Mouse (Mus musculus) large intestine, adult 2 months (tissue): ENCODE measurements around the gene Mzf1. TPM values are rescaled to one million over a fixed set of nuclear protein-coding genes. Genes with fewer than 3 reads are reported as not detected.

ENCODE experiments used
- DNase-seq: peaks from one replicate; pipeline ENCODE4 v3.0.0-alpha.2; 2012; ENCODE audit warnings: low read depth, low spot score
- WGBS: fragments of 180-500 bp; shearing (Covaris S2); methylation state at CpG from one replicate; pipeline ENCODE4 v1.1.7; 2018; 5-methylcytosine and 5-hydroxymethylcytosine counted together
- polyA plus RNA-seq: library from polyadenylated mRNA; depleted of rRNA; stranded (reverse); fragments of >200 nt; gene quantifications from 2 replicates; pipeline ENCODE4 v1.2.3, GENCODE M21; 2012

The Mzf1 gene
- polyA plus RNA-seq, 1 experiment, result 0.66 TPM

DNA sequence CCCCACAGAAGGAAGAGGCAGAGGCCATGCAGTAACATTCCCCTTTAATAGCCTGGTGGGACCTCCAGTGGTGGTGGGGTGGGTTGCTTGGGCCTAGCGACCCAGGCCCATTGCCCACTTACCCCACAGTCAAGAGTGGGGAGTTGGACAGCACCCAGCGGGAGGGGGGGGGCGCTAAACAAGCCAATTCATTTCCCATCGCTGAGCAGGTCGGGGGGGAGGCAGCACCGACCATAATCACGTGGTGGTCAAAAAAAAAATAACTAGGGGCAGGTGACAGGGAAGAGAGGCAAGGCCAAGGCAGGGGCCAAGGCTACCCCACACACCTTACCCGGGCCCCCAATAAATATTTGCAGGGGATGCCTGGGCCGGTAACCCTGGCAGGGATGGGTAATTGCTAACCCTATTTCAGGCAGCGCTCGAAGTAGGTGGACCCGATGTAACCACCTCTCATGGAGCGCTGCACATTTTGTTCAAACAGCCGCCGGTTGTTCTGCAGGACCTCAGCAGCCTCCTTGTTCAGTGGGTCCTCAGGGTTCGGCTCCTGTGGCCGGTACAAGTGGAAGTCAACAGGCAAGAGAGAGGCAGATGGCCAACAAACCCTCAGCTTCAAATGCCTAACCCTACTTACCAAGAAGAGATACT, 19.2 kb downstream of the Mzf1 start:
- 74% methylated on average over 17 of the region's 17 CpGs for WGBS
- DNase-seq, result no peak

DNA sequence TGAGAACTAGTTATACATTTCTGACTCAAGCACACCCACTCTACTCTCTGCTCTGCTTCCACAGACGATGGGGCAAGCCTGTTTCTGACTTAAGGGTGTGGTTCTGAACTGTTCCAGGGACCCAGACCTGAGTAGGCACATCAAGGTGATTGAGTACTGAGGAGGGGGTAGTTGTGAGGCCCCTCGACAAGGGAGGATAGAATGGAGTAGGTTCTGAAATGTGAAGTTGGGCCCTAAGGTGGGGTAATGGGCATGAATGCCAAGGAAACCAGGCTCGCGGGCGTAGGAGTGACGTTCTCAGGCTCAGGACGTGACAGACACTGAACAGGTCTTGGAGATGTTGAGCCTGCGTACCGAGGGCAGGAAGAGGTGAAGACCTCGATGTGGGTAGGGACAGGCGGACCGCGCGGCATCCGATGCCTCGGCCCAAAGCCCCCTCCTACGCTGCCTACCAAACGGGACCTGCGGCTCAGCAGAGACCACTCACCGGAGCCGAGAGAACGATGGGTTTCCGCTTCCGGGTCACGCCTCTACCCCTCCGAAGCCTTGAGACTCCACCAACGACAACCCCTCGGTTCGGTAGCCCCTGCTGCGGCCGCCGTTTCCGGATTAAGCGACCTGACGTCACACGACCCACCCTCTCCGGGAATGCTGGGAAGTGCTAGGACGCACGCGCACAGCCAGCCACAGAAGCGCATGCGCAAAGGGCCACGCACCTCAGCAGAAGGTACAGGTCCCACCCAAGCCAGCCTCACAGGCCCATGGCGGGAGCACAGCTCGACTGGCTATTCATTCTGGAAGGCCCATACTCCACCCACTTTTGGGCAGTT, 20.2 kb downstream of the Mzf1 start, which contains the start of gene Chmp2a:
Chmp2a (minus strand) TSS at position 660 of the 830 bp plus-strand sequence.
- no peak for DNase-seq
- under 1% methylated on average over 45 of the region's 45 CpGs for WGBS

DNA sequence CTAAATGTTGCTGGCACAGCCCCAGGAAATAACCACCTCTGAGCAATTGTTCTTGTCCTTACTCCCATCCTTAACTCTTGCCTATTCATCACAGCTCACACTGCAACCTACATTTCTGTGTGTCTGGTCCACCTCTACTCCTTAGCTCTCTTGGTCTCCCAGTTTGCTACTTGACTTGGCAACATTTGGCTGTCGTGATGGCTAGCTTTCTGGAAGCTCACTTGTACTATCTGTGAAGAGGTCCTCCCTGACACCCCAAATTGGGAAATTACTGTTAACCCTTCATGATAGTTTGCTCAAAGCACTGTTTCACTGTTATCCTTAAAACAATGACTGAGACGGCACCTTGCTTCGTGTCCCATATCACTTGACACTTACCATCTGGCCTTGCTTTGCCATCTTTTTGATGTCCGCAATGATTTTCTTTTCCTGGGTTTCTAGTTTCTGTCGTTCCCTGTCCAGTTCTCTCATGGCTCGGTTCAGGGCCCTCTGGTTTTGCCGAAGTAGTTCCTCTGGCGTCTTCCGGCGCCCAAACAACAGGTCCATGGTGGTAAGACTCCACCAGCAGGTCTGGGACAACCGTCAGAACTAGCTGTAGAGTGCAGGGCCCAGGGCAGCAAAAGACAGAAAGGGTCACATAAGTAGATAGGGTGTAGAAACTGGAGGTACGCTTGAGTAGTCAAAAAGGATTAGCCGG, 21.0 kb downstream of the Mzf1 start:
- DNase-seq, result no peak
- WGBS, result 24% methylated on average over 13 of the region's 13 CpGs

DNA sequence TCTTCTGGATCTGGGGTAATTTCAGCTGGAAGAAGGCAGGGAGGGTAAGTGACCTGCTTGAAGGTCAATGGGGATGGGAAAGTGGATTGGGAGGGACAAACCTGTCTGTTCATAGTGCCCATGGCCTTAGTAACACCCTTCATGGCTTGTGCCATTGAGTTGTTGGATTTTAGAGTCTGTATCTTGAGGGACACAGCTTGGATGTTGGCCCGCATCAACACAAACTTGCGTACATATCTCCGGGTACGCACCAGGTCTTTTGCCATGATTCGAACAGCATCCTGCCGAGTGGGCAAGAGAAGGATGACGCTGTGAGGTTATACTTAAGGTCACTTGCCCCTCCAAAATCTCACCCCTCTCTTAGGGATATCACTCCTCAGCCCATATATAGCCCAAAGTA, 22.0 kb downstream of the Mzf1 start:
- no peak for DNase-seq
- WGBS, result 87% methylated on average over 7 of the region's 7 CpGs

DNA sequence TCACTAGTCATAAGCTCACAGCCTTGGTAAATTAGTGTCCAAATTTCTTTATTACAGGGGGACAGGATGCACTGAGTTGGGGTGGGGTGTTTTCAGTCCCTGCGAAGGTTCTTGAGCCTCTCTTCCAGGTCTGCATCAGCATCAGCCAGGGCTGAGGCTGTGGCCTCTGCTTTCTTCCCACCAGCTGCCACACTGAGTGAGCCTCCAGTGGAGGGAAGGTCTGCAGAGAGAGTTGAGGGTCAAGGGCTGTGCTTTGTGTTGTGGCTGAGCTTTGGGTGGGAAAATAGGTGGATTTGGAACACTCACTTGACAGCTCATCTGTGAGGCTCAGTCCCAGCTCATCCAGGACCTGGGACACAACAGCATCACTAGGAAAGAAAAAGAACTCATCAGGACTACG, 22.6 kb downstream of the Mzf1 start:
- WGBS, result 90% methylated on average over 2 of the region's 2 CpGs
- no peak for DNase-seq

DNA sequence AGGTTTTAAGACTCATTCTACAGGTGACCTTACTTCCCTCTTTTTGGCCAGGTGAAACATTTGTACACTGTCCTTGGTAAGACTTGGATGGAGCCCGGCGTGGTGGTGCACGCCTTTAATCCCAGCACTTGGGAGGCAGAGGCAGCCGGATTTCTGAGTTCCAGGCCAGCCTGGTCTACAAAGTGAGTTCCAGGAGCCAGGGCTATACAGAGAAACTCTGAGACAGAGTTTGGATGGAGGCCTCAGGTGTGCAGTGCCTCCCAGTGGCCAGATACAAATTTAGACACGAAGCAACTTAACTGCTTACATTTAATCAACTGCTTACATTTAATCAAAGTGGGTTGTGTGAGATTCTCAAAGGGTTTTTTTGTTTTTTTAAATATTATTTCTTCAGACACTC, 23.5 kb downstream of the Mzf1 start:
- DNase-seq, result no peak
- 50% methylated on average over 5 of the region's 5 CpGs for WGBS

DNA sequence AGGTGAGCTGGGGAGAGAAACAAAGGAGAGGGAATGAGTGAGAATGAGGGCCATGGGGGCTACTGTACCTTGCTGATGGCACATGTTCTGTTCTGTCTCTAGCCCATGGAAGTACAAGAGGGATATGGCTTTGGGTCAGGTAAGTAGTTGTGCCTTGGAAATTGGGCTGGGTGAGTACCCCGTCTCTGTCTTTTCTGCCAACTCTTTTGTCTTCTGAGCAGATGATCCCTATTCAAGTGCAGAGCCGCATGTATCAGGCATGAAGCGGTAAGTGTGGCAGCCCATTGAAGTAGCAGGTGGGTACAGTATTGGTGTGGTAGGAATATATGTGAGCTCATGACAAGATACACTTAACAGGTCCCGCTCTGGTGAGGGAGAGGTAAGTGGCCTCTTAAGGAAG, 25.6 kb downstream of the Mzf1 start:
- WGBS, result 91% methylated on average over 4 of the region's 4 CpGs
- no peak for DNase-seq

DNA sequence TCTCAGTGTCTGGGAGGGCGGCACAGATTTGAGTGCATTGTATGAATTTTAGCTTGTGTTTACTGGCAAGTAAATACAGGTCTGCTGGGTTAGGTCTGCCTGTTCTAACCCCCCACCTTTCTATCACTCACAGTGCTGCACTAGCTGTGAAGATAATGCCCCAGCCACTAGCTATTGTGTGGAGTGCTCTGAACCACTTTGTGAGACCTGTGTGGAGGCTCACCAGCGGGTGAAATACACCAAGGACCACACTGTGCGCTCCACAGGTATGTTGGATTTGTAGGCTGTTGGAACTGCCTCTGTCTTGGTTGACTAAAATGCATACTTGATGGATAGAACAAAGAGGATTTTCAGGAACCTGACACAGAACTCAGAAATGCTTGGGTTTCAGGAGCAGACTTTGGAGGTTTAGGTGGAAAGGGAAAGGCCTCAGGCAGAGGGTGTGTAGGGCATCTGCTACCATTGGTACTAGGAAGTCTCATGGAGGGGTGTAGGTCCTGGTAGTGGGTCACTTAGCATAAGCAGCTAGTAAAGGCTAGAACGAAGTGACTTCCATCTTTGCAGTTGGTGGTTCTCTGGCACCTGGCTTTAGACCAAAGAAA, 29.0 kb downstream of the Mzf1 start:
- WGBS, result 18% methylated on average over 4 of the region's 4 CpGs
- no peak for DNase-seq

DNA sequence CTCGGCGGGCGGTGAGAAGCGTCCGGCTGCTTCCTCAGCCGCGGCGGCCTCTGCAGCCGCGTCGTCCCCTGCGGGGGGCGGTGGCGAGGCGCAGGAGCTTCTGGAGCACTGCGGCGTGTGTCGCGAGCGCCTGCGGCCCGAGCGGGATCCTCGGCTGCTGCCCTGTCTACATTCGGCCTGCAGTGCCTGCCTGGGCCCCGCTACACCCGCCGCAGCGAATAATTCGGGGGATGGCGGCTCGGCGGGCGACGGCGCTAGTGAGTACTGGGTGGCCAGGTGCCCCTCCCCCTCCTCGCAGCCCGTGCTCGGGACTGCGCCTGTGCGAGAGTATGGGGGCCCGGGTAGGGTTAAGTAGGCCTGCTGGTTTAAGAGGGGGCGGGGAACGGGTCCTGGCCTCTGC, 29.8 kb downstream of the Mzf1 start:
- DNase-seq, result no peak
- 1% methylated on average over 44 of the region's 44 CpGs for WGBS

DNA sequence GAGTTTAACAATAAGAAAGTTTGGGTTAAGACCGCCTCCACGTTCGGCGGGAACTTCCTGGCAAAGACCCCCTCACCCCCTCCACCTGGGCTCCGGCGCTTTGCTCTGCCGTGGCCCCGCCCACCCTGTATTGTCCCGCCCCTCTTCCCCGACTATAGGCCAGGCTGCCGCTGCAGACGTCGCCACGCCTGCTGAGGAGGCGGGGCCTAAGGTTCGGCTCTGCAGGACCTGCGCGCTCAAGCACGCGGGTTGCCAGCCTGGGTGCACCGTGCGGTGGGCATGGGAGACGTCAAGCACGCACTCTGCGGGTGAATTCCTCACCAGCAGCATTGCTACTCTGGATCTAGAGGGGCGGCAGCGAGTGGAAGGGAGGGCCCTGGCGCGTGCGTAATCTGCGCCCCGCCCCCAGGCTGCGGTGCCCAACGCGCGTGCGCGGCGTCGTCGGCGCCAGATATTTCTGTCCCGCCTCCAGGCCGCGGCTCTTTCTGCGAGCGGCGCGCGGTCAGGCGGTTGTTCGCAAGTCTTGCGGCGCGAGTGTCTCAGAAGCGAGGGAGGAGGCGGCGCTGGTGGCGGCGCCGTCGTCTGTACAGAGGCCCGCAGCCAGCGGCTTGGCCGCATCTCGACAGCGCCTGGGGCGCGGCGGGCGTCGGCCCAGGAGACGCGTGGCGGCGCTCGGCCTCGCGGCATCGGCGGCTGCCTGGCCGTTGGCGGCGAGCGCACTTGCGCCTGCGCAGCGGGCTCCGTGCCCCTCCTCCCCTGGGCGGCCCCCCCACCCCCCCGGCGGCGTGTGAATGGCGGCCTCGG, 30.4 kb downstream of the Mzf1 start:
- DNase-seq, result no peak
- under 1% methylated on average over 95 of the region's 95 CpGs for WGBS

DNA sequence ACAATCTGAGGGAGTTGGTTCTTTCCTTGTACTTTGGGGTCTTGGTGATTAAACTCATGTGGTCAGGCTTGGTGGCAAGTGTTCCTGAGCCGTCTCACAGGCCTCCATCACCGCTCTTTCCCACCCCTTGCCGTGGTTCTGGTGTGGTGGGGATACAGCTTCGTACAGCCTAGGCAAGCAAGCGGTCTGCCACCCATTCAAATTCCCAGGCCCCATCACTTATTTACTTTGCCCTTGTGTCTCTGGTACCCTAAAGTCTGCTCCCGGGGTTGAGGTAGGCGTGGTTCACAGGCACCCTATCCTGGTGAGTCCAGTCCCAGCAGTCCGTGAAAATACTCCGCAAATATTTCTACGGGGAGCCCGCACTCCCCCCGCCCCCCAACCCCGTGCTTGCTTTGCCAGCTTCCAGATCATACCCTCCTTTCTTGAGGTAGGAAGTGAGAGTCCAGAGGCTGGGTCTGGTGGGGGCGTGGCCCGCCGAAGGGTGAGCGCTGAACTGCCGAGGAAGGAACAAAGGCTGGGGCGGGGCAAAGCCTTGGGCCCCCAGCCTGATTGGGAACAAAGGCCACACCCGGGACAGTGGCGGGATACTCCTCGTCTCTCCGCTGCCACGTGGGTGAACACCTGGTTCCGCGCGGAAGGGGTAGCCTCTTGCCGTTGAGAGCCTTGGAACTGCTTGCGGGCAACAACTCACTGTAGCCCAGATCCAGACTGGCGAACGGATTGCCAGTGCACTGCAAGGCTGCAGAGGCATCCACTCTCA, 31.6 kb downstream of the Mzf1 start:
- 5% methylated on average over 31 of the region's 31 CpGs for WGBS
- no peak for DNase-seq

DNA sequence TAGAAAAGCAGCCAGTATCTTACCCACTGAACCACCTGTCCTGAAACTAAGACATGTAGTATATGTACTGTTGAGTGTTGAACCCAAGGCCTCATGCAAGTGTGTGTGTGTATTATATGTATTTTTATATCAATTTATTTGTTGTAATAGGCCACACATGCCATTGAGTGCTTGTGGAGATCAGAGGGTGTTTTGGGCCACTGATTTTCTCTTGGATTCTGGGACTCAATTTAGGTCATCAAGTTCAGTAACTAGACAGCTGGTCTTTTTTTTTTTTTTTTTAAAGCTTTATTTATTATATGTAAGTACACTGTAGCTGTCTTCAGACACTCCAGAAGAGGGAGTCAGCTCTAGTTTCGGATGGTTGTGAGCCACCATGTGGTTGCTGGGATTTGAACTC, 39.3 kb downstream of the Mzf1 start:
- no peak for DNase-seq
- 87% methylated on average over 1 of the region's 1 CpGs for WGBS

DNA sequence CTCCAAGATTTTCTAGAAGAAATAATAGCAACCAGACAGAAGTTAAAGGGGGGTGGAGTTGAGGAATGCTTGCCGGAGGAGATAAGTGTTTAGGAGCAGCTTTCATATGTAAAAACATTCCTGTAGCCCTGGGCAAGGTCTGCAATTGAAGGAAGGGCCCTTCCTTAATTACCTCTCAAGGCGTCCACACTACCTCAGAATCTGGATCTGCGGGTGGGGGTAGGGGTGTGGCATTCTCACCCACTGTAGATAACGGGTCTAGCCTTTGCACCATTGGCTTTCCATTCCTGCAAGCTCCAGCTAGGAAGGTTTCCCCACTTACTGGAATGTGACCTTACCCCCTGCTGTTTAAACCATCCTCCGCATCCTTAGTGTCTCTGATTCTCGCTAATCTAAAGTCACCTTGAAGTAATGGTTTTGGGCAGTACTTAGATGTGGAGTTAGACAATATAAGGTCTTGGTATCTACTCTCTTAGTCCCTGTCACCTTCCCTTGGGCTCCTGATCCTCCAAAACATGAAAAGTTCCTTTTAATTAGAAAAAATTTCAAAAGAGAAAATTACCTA, 40.2 kb downstream of the Mzf1 start:
- no peak for DNase-seq
- WGBS, result 35% methylated on average over 6 of the region's 6 CpGs

DNA sequence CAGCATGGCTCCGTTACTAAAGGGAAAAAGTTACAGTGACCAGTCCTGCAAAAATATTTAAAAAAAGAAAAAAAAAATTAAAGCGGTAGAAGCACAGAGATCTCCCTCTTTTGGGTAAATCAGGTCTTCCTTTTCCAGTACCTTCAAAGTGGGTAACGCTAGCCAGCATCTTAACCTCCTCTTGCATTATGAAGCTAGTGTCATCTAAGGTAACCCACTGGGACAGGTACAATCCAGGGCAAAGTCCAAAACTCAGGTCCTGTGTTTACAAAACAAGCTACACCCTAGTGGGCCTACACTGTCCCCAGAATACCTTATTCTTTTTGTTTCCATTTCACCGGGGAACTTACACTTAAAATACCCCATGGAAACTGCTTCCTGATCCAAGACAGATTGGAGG, 40.9 kb downstream of the Mzf1 start:
- DNase-seq, result no peak
- WGBS, result 41% methylated on average over 4 of the region's 4 CpGs

DNA sequence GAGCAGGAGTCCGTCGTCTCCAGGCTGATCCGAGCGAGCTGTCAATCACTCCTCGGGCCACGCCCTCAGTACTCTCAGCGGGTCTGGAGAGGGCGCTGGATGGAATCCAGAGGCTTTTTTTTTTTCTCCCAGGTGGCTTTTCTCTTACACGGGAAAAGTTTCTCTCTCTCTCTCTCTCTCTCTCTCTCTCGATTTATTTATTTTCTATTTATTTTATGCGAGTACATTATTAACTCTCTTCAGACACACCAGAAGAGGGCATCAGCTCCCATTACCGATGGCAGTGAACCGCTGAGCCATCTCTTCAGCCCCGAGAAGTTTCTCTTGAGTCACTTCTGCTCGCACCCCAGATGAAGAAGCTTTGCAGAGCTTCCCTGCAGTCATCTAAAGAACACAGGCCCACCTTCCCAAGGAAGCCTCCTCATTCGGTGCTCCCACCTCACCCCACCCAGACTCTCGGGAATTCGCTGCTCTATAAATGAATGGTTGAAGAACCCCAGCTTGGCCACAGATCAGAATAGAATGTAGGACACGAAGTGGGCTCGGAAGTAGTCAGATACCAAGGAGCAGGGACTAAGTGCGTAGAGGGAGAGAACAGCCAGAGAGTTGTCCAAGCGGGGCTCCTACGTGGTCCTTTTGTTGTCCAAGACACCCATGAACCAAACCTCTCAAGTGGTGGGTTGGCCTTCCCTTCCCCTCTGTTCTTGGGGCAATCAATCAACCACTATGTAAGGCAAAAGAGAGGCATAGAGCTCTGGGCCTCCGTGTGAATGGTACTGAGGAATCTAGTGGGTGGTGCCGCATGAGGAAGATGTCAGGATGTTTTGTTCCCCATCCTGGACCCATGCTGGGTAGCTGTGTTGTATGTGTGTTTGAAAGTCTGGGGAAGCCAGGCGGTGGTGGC, 44.3 kb downstream of the Mzf1 start, which contains the start of gene Zbtb45:
Zbtb45 (minus strand) TSS at position 30 of the 904 bp plus-strand sequence.
- no peak for DNase-seq
- WGBS, result 14% methylated on average over 26 of the region's 26 CpGs

DNA sequence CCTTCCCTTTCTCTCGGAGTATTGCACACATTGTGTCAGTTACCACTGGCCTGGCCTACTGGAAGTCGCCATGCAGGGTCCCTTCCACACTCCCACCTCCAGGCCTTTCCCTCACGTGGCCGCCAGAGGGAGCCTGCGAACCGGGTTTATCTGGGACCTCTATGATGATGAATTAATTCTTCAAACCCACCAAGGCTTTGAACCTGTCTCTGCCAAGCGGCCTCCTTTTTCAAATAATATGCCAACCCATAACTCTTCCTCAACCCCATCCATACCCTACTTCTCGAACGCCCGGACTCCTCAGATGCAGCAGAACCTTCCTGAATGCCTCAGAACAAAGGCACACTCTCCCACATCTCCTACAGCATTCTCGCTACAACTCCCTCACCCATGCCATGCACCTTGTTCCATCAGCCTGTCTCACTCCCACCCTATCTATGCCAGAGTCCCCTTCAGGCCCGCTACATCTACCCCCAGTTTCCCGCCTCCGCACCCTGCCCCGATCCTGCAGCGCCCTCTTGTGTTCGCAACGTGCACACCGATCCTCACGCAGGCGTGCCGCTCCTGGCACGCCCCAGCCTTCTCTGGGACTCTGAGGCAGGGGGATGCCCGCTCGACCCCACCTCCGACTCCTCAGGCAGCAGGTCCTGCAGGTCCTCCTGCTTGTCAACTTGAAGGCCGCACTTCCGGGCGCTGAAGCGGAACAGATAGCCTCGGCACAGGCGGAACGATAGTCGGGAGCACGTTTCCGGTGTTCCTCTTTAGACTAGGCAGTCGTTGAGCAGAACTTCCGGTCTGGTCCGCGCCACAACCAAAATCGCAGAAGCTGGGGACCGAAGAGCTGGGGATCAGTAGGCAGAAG, 45.2 kb downstream of the Mzf1 start:
- no peak for DNase-seq
- WGBS, result under 1% methylated on average over 42 of the region's 42 CpGs
